Mouse (Mus musculus): ENCODE measurements around the gene Ifnz. TPM values are rescaled to one million over a fixed set of nuclear protein-coding genes. Genes with fewer than 3 reads are reported as not detected.
"Not testable (repeated sequence)": the region's sequence is repeated elsewhere in the genome, so short reads cannot be mapped to it uniquely, and the experiment has no call there.

The Ifnz gene
- 0.16 and 0.31 TPM in 2 replicates for polyA plus RNA-seq (2014; fragmentation: Nextera tagmentation; extraction: Ambion mirVana)

DNA sequence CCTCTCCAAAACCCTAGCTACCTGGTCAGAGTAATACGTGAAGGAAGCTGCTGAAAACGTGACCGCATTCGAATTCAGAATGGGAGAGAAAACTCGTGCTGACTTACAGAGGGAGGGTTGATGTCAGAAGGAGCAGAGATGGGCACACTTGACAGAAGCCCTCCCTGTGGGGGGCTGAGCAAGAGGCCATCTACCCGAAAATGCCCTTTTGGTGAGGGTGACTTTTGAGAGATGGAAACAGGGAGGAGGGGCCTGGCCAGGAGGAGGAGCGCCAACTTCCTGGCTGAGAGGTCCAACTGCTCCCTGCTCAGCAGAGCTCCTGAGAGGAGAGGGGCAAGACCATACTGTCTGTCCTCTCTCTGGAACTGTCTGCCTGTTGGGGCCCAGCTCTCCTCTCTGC is at the start of gene Ifnz:
Gene Ifnz (plus strand): TSS at position 301 of the 400 bp plus-strand sequence.
- not testable (repeated sequence) for H3K9ac ChIP-seq (ENCODE audit: low read depth, low read length); ATAC-seq (ENCODE audit: low read depth)
- H3K4me3 ChIP-seq (ENCODE audit: low read depth, low read length), result peak within 1 kb of the TSS; percentile 20; the same call in 1 of the 2 replicates

DNA sequence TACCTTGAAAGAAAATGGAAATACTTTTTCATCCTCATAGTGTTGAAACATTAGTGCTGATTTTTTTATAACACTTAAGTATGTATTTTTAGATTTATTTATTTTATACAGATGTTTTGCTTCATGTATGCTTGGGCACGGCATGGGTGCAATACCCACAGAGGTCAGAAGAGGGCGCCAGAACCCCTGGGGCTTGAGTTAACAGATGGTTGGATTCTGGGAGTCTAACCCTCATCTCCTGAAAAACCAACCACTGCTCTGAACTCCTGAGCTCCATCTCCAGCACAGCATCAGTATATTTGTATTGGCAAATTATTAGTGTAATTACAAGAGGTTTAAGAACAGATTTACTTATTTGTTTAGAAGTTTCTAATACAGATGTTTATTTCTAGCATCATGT is 43.5 kb upstream of the Ifnz start:
- Histone ChIP-seq H3K9ac (ENCODE audit: low read depth, low read length) (no peak overlapping the region), H3K4me3 (ENCODE audit: low read depth, low read length) (no peak overlapping the region), H3K9me3 (ENCODE audit: control insufficient read depth, low read length) (no peaks in the 10 kb centered on the region), H3K27ac (replicated peaks; ENCODE audit: low read depth, low read length) (no peak overlapping the region), H3K27me3 (replicated peaks; ENCODE audit: control insufficient read depth, insufficient read depth, low read length) (no peaks in the 10 kb centered on the region), H3K4me1 (ENCODE audit: control insufficient read depth, insufficient read depth, low read length) (no peaks in the 10 kb centered on the region), H3K36me3 (ENCODE audit: control insufficient read depth, insufficient read depth, low read length) (no peaks in the 10 kb centered on the region), H3K4me2 (ENCODE audit: low read depth, low read length) (no peak overlapping the region)
- DNase-seq (ENCODE audit: low spot score) (no peak), ATAC-seq (ENCODE audit: low read depth) (no peak)
- WGBS, result 0% methylated on average over 2 of the region's 2 CpGs

More for the DNA sequence above, at the start of gene Ifnz:
- 30% methylated on average over 4 of the region's 7 CpGs for WGBS
- H3K9me3 ChIP-seq (ENCODE audit: control insufficient read depth, low read length); H3K27me3 ChIP-seq (replicated peaks; ENCODE audit: control insufficient read depth, insufficient read depth, low read length); H3K4me1 ChIP-seq (ENCODE audit: control insufficient read depth, insufficient read depth, low read length); H3K36me3 ChIP-seq (ENCODE audit: control insufficient read depth, insufficient read depth, low read length); H3K27ac ChIP-seq (replicated peaks; ENCODE audit: low read depth, low read length); DNase-seq (ENCODE audit: low spot score): not testable (repeated sequence)
- H3K4me2 ChIP-seq (ENCODE audit: low read depth, low read length), result peak within 1 kb of the TSS; percentile 36; the same call in 1 of the 2 replicates

DNA sequence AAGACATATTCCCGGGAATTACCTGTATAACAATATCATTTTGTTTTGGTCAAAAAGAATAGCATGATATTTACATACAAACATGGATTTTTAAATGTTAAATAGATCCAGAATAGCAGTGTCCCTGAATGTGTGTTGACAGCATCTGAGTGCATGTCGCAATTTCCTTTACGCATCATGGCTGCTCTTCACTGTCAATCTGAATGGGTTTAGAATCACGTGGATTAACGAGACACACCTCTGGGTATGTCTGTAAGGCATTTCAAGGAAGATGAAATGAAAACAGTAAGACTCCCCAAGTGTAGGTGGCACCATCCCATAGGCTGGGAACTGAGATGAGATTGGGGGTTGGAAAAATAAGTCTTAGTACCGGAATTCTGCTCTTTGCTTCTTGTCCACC is 42.9 kb upstream of the Ifnz start:
- no peak for ATAC-seq (ENCODE audit: low read depth)
- Histone ChIP-seq H3K4me1 (ENCODE audit: control insufficient read depth, insufficient read depth, low read length) (no peaks in the 10 kb centered on the region), H3K9me3 (ENCODE audit: control insufficient read depth, low read length) (no peaks in the 10 kb centered on the region), H3K36me3 (ENCODE audit: control insufficient read depth, insufficient read depth, low read length) (no peaks in the 10 kb centered on the region), H3K4me3 (ENCODE audit: low read depth, low read length) (no peak overlapping the region), H3K4me2 (ENCODE audit: low read depth, low read length) (no peak overlapping the region), H3K27me3 (replicated peaks; ENCODE audit: control insufficient read depth, insufficient read depth, low read length) (no peaks in the 10 kb centered on the region), H3K27ac (replicated peaks; ENCODE audit: low read depth, low read length) (no peak overlapping the region), H3K9ac (ENCODE audit: low read depth, low read length) (no peak overlapping the region)
- no peak for DNase-seq (ENCODE audit: low spot score)
- 87% methylated on average over 6 of the region's 6 CpGs for WGBS

DNA sequence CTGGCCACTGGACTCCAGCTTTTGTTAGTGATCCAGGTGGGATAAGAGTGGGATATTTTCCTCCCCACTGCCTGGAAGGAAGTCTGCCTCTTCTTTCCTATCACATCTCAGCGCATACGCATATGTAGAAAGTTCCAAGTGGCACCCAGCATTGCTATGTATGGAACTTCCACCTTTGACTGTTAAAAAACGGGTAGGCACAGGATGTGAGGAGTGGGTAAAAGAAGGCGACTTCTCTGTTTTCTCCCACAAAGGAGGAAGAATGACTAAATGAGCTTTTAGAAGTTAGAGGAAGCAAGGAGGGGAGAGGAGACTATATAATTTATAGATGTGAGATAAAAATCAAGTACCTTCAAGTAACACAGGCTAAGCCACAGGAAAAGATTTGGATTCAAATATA is 40.5 kb upstream of the Ifnz start:
- Histone ChIP-seq H3K36me3 (ENCODE audit: control insufficient read depth, insufficient read depth, low read length) (no peaks in the 10 kb centered on the region), H3K27ac (replicated peaks; ENCODE audit: low read depth, low read length) (no peak overlapping the region), H3K4me1 (ENCODE audit: control insufficient read depth, insufficient read depth, low read length) (no peaks in the 10 kb centered on the region), H3K4me3 (ENCODE audit: low read depth, low read length) (no peak overlapping the region), H3K9ac (ENCODE audit: low read depth, low read length) (no peak overlapping the region), H3K9me3 (ENCODE audit: control insufficient read depth, low read length) (no peaks in the 10 kb centered on the region), H3K27me3 (replicated peaks; ENCODE audit: control insufficient read depth, insufficient read depth, low read length) (no peaks in the 10 kb centered on the region), H3K4me2 (ENCODE audit: low read depth, low read length) (no peak overlapping the region)
- 86% methylated on average over 4 of the region's 4 CpGs for WGBS
- ATAC-seq (ENCODE audit: low read depth) (no peak), DNase-seq (ENCODE audit: low spot score) (no peak)

DNA sequence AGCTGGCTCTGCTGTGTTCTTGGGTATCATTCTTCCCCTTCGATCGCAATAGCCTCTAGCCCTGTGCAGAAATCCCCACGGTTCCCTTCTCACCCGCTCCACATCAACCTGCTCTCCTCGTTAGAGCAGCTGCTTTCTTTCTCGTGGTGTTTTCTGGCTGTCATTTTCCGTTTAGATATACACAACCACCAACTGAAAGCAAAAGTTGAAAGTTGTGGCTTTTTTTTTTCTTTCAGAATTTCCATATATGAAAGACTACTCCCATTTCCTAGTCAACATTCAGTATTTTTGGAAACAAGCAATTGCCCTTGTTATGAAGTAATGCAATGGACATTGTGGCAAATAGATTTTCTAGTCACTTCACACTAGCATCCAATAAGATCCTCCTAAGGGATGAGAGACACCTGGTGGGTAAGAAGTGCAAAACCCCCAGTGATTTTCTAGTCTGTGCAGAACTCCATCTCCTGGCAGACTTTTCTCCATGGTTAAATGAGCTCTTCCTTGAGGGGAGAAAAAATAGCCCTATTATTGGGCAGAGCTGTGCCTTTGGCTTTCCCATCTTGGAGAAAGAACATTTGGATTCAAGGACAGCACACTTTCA is 39.1 kb upstream of the Ifnz start:
- ATAC-seq (ENCODE audit: low read depth) (no peak), DNase-seq (ENCODE audit: low spot score) (no peak)
- Histone ChIP-seq H3K4me2 (ENCODE audit: low read depth, low read length) (no peak overlapping the region), H3K4me1 (ENCODE audit: control insufficient read depth, insufficient read depth, low read length) (no peaks in the 10 kb centered on the region), H3K27me3 (replicated peaks; ENCODE audit: control insufficient read depth, insufficient read depth, low read length) (no peaks in the 10 kb centered on the region), H3K9ac (ENCODE audit: low read depth, low read length) (no peak overlapping the region), H3K27ac (replicated peaks; ENCODE audit: low read depth, low read length) (no peak overlapping the region), H3K4me3 (ENCODE audit: low read depth, low read length) (no peak overlapping the region), H3K36me3 (ENCODE audit: control insufficient read depth, insufficient read depth, low read length) (no peaks in the 10 kb centered on the region), H3K9me3 (ENCODE audit: control insufficient read depth, low read length) (no peaks in the 10 kb centered on the region)
- 60% methylated on average over 7 of the region's 7 CpGs for WGBS

DNA sequence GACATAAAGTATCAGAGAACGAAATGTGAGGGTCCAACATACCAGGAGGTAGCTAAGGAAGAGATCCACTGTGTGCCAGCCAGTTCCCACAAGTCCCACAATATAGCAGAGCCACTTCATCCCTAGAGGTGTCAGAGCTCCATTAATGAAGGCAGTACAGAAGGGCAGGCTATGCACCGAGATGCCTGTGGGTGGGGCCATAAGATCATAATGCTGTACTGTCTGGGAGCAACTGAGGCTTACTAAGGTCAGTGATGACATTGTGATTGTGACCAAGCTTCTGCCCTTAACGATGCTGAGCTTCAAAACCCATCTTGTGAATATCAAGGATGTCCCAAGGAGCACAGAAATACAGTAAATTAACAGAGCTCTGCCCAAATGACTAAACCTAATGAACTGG is 37.7 kb upstream of the Ifnz start:
- ATAC-seq (ENCODE audit: low read depth) (no peak), DNase-seq (ENCODE audit: low spot score) (no peak)
- Histone ChIP-seq H3K4me3 (ENCODE audit: low read depth, low read length) (no peak overlapping the region), H3K36me3 (ENCODE audit: control insufficient read depth, insufficient read depth, low read length) (no peaks in the 10 kb centered on the region), H3K4me2 (ENCODE audit: low read depth, low read length) (no peak overlapping the region), H3K4me1 (ENCODE audit: control insufficient read depth, insufficient read depth, low read length) (no peaks in the 10 kb centered on the region), H3K9me3 (ENCODE audit: control insufficient read depth, low read length) (no peaks in the 10 kb centered on the region), H3K9ac (ENCODE audit: low read depth, low read length) (no peak overlapping the region), H3K27ac (replicated peaks; ENCODE audit: low read depth, low read length) (no peak overlapping the region), H3K27me3 (replicated peaks; ENCODE audit: control insufficient read depth, insufficient read depth, low read length) (no peaks in the 10 kb centered on the region)
- WGBS, result 73% methylated on average over 3 of the region's 3 CpGs

DNA sequence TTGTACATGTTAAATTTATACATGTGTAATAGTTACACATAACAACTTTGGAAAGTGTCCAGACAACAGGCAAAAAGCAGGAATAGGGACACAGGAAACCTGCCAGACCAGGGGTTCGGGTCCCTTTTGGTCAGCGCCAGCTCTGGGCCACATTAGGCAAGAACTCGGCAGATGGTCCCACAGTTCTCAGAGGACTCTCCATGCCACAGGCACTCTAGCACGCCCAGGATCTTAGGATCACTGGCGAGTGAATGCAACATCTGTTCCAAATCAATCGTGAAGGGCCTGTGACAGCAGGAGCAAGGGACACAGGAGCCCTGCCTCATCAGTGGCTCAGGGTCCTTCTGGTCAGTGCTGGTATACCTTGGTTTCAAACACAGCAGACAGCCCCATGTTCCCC is 32.0 kb upstream of the Ifnz start:
- H3K36me3 ChIP-seq (ENCODE audit: control insufficient read depth, insufficient read depth, low read length), result no peaks in the 10 kb centered on the region
- 26% methylated on average over 6 of the region's 6 CpGs for WGBS
- H3K9me3 ChIP-seq (ENCODE audit: control insufficient read depth, low read length), result no peaks in the 10 kb centered on the region
- ATAC-seq (ENCODE audit: low read depth), result no peak
- H3K27ac ChIP-seq (replicated peaks; ENCODE audit: low read depth, low read length), result no peak overlapping the region
- H3K4me3 ChIP-seq (ENCODE audit: low read depth, low read length), result no peak overlapping the region
- no peak overlapping the region for H3K4me2 ChIP-seq (ENCODE audit: low read depth, low read length)
- H3K27me3 ChIP-seq (replicated peaks; ENCODE audit: control insufficient read depth, insufficient read depth, low read length), result no peaks in the 10 kb centered on the region
- no peak for DNase-seq (ENCODE audit: low spot score)
- H3K4me1 ChIP-seq (ENCODE audit: control insufficient read depth, insufficient read depth, low read length), result no peaks in the 10 kb centered on the region
- H3K9ac ChIP-seq (ENCODE audit: low read depth, low read length), result no peak overlapping the region

DNA sequence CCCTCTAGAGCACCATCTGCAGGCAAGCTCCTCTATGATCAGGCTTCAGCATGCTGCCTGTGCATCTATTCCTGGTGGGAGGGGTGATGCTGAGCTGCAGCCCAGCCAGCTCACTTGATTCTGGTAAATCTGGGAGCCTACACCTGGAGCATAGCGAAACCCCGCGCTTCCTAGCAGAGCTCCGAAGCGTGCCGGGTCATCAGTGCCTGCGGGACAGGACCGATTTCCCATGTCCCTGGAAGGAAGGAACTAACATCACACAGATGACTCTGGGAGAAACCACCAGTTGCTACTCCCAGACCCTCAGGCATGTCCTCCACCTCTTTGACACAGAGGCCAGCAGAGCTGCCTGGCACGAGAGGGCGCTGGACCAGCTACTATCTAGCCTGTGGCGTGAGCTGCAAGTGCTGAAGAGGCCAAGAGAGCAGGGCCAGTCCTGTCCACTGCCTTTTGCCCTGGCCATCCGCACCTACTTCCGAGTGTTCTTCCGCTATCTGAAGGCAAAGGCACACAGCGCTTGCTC is 27.1 kb upstream of the Ifnz start, which contains the start of gene Gm13271:
Gene Gm13271 (plus strand): TSS at position 51 of the 523 bp plus-strand sequence.
- not testable (repeated sequence) for H3K9ac ChIP-seq (ENCODE audit: low read depth, low read length); DNase-seq (ENCODE audit: low spot score); H3K4me2 ChIP-seq (ENCODE audit: low read depth, low read length); H3K27me3 ChIP-seq (replicated peaks; ENCODE audit: control insufficient read depth, insufficient read depth, low read length); H3K4me3 ChIP-seq (ENCODE audit: low read depth, low read length); H3K27ac ChIP-seq (replicated peaks; ENCODE audit: low read depth, low read length); ATAC-seq (ENCODE audit: low read depth); H3K4me1 ChIP-seq (ENCODE audit: control insufficient read depth, insufficient read depth, low read length); H3K36me3 ChIP-seq (ENCODE audit: control insufficient read depth, insufficient read depth, low read length); H3K9me3 ChIP-seq (ENCODE audit: control insufficient read depth, low read length)
- 75% methylated on average over 12 of the region's 15 CpGs for WGBS

Data from embryonic facial prominence, embryonic 14.5 days (tissue).